Mouse (Mus musculus): ENCODE data around the gene Eif4e2. TPM values are rescaled to one million over a fixed set of nuclear protein-coding genes. Genes with fewer than 3 reads are reported as not detected.

Gene Eif4e2
- total RNA-seq, 2 experiments from 2014 or later, result 59.8 to 60.1 TPM

GRCm38 (mm10) chr1:87243021-87243420 is 29.3 kb downstream of the Eif4e2 start:
- TF ChIP-seq CTCF (IDR thresholded peaks at IDR 0.05), result no peak
- no peak for DNase-seq (ENCODE audit: extremely low spot score in 1 of 2, low spot score in 2 of 2)
- intact Hi-C loops (cut with DNase I), result loop anchor here (10.0 kb wide), 1 partner anchor 522 kb away; no protein-coding TSS in a partner anchor

GRCm38 (mm10) chr1:87245430-87245829 is 31.7 kb downstream of the Eif4e2 start:
- DNase-seq (ENCODE audit: extremely low spot score in 1 of 2, low spot score in 2 of 2), result no peak

More at GRCm38 (mm10) chr1:87243021-87243420, 29.3 kb downstream of the Eif4e2 start:
- Histone ChIP-seq H3K4me3 (no peak overlapping the region), H3K27ac (no peak overlapping the region)

GRCm38 (mm10) chr1:87245929-87246815 is 32.5 kb downstream of the Eif4e2 start:
- TF ChIP-seq CTCF (IDR thresholded peaks at IDR 0.05), result peak; percentile 98
- peak; percentile 76 to 85 for DNase-seq (ENCODE audit: extremely low spot score in 1 of 2, low spot score in 2 of 2)
- Histone ChIP-seq H3K27ac (no peak overlapping the region), H3K4me3 (peak overlapping the region; percentile 11)
- intact Hi-C loops (cut with DNase I), result loop anchor here (1.0 to 10.0 kb wide), 2 partner anchors 47 to 519 kb away; no protein-coding TSS in a partner anchor

More at GRCm38 (mm10) chr1:87245430-87245829, 31.7 kb downstream of the Eif4e2 start:
- no peak overlapping the region for H3K27ac ChIP-seq
- TF ChIP-seq CTCF (IDR thresholded peaks at IDR 0.05), result no peak
- intact Hi-C loops (cut with DNase I), result loop anchor here (10.0 kb wide), 1 partner anchor 519 kb away; no protein-coding TSS in a partner anchor
- H3K4me3 ChIP-seq, result no peak overlapping the region

- intact Hi-C loops (cut with DNase I), result no loop called here
- no peak for DNase-seq (ENCODE audit: extremely low spot score in 1 of 2, low spot score in 2 of 2)
- TF ChIP-seq CTCF (IDR thresholded peaks at IDR 0.05), result no peak
Observed at GRCm38 (mm10) chr1:87252040-87252609, 38.4 kb downstream of the Eif4e2 start.

GRCm38 (mm10) chr1:87255173-87255572 is 41.5 kb downstream of the Eif4e2 start:
- no peak for TF ChIP-seq CTCF (IDR thresholded peaks at IDR 0.05)
- H3K27ac ChIP-seq, result no peak overlapping the region
- H3K4me3 ChIP-seq, result no peak overlapping the region
- intact Hi-C loops (cut with DNase I), result no loop called here
- DNase-seq (ENCODE audit: extremely low spot score in 1 of 2, low spot score in 2 of 2), result no peak

More at GRCm38 (mm10) chr1:87252040-87252609, 38.4 kb downstream of the Eif4e2 start:
- no peak overlapping the region for H3K27ac ChIP-seq
- no peak overlapping the region for H3K4me3 ChIP-seq

- DNase-seq (ENCODE audit: extremely low spot score in 1 of 2, low spot score in 2 of 2), result no peak
- no peak overlapping the region for H3K4me3 ChIP-seq
- intact Hi-C loops (cut with DNase I), result no loop called here
- no peak for TF ChIP-seq CTCF (IDR thresholded peaks at IDR 0.05)
- H3K27ac ChIP-seq, result no peak overlapping the region
Observed at GRCm38 (mm10) chr1:87257691-87258090, 44.0 kb downstream of the Eif4e2 start.

GRCm38 (mm10) chr1:87258484-87258883 is 44.8 kb downstream of the Eif4e2 start:
- TF ChIP-seq CTCF (IDR thresholded peaks at IDR 0.05), result peak; percentile 26
- H3K4me3 ChIP-seq, result no peak overlapping the region
- no peak overlapping the region for H3K27ac ChIP-seq
- intact Hi-C loops (cut with DNase I), result no loop called here
- DNase-seq (ENCODE audit: extremely low spot score in 1 of 2, low spot score in 2 of 2), result no peak

- no peak for TF ChIP-seq CTCF (IDR thresholded peaks at IDR 0.05)
- Histone ChIP-seq H3K27ac (no peak overlapping the region), H3K4me3 (no peak overlapping the region)
- intact Hi-C loops (cut with DNase I), result no loop called here
- no peak for DNase-seq (ENCODE audit: extremely low spot score in 1 of 2, low spot score in 2 of 2)
Observed at GRCm38 (mm10) chr1:87259316-87259715, 45.6 kb downstream of the Eif4e2 start.

GRCm38 (mm10) chr1:87263257-87263656 is 49.5 kb downstream of the Eif4e2 start:
- no peak for TF ChIP-seq CTCF (IDR thresholded peaks at IDR 0.05)
- Histone ChIP-seq H3K4me3 (no peak overlapping the region), H3K27ac (no peak overlapping the region)
- no peak for DNase-seq (ENCODE audit: extremely low spot score in 1 of 2, low spot score in 2 of 2)
- intact Hi-C loops (cut with DNase I), result no loop called here

- Histone ChIP-seq H3K27ac (no peak overlapping the region), H3K4me3 (peak overlapping the region; percentile 55)
- intact Hi-C loops (cut with DNase I), result no loop called here
- no peak for DNase-seq (ENCODE audit: extremely low spot score in 1 of 2, low spot score in 2 of 2)
- TF ChIP-seq CTCF (IDR thresholded peaks at IDR 0.05), result no peak
Observed at GRCm38 (mm10) chr1:87263796-87264133, 50.1 kb downstream of the Eif4e2 start.

- no peak for TF ChIP-seq CTCF (IDR thresholded peaks at IDR 0.05)
- intact Hi-C loops (cut with DNase I), result no loop called here
- Histone ChIP-seq H3K27ac (peak within 1 kb of the TSS; percentile 45; the same call in 1 of the 2 replicates), H3K4me3 (peak within 1 kb of the TSS; percentile 55)
- DNase-seq (ENCODE audit: extremely low spot score in 1 of 2, low spot score in 2 of 2), result peak; percentile 15 to 22
Observed at GRCm38 (mm10) chr1:87264134-87265006, 50.7 kb downstream of the Eif4e2 start, which contains the start of gene Efhd1. Efhd1 (plus strand) TSS chr1:87264363.

Measured in left cerebral cortex, adult 2 months (tissue).